Mouse (Mus musculus) ES-Bruce4 (cell line): ENCODE data around the gene Saa2.

ENCODE experiments used
- CTCF ChIP-seq: IDR thresholded peaks from one replicate; pipeline ENCODE4 v1.8.1; 2011; ENCODE audit warnings: low read depth, low read length
- EP300 ChIP-seq: IDR thresholded peaks from 2 replicates; pipeline ENCODE4 v1.6.1; 2011; ENCODE audit warnings: low read depth, low read length; ENCODE audit not compliant: insufficient read depth

GRCm38 (mm10) chr7:46727584-46727983, 24.0 kb upstream of the Saa2 start:
- TF ChIP-seq EP300 (no peak), CTCF (no peak)
